Comparison of ENCODE assay signal across 24 mouse cellular contexts in the genomic region with DNA sequence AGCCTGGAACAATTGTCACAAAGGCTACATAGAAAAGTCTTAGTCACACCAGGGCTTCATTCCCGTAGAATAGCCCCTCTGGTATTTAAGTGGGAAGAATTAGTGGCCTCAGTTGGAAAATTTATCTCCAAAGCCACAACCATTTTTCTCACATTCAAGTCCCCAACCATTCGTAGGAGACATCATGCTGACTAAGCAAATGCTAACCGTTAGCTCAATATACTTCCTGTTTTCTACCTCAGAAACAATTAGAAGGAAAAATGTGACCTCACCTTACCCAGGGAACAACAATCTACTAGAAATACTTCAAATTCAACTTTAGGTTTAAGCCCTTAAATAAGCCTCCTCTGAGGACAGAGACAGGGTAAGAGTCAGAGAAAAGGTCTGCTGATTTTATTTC.
"Had no signal": no experiment of that assay in that cellular context is flagged by ENCODE, and none has a peak within 500 bp of the region (broad histone marks: within the 10 kb centered on the region; RNA-seq: fewer than 3 reads in every experiment).

No protein-coding gene starts in this region.

- H3K4me2 ChIP-seq: heart, embryonic 12.5 days; hindbrain, embryonic 13.5 days; hindbrain, embryonic 15.5 days; limb, embryonic 12.5 days; liver, embryonic 13.5 days; liver, embryonic 15.5 days had no signal

- H3K4me3 ChIP-seq: heart, adult 2 months; heart, embryonic 10.5 days; heart, embryonic 12.5 days; hindbrain, embryonic 13.5 days; hindbrain, embryonic 15.5 days; limb, embryonic 10.5 days; limb, embryonic 12.5 days; liver, embryonic 13.5 days; liver, embryonic 15.5 days had no signal

- DNase-seq: gastrocnemius, postnatal 14 days; gastrocnemius, postnatal 36 days; heart, adult 11 months; heart, adult 2 months; heart, postnatal 10 days; heart, postnatal 4 days; kidney, adult 11 months; kidney, adult 2 months; kidney, adult 9 months; kidney, postnatal 14 days; kidney, postnatal 36 days; layer of hippocampus, adult 9-11 months; layer of hippocampus, postnatal 36 days; liver, embryonic 13.5 days; liver, postnatal 0 days had no signal

- H3K27ac ChIP-seq: heart, adult 2 months; heart, embryonic 10.5 days; hindbrain, embryonic 13.5 days; hindbrain, embryonic 15.5 days; hindbrain, postnatal 0 days; limb, embryonic 10.5 days; limb, embryonic 12.5 days; liver, embryonic 13.5 days; liver, embryonic 15.5 days had no signal

- H3K4me1 ChIP-seq: liver, embryonic 13.5 days; liver, embryonic 15.5 days had no signal

- H3K36me3 ChIP-seq: heart, embryonic 10.5 days; heart, embryonic 12.5 days; hindbrain, embryonic 15.5 days; liver, embryonic 13.5 days; liver, embryonic 15.5 days had no signal

- H3K27me3 ChIP-seq: heart, embryonic 12.5 days; hindbrain, embryonic 13.5 days; hindbrain, embryonic 15.5 days; limb, embryonic 12.5 days; liver, embryonic 13.5 days; liver, embryonic 15.5 days had no signal

- H3K9me3 ChIP-seq: heart, embryonic 10.5 days; heart, embryonic 12.5 days; hindbrain, embryonic 13.5 days; hindbrain, embryonic 15.5 days; limb, embryonic 10.5 days; limb, embryonic 12.5 days; liver, embryonic 13.5 days; liver, embryonic 15.5 days had no signal

- ATAC-seq: hindbrain, postnatal 0 days; intestine, embryonic 16.5 days; liver, postnatal 0 days had no signal

- H3K9ac ChIP-seq: heart, embryonic 12.5 days; hindbrain, embryonic 13.5 days; hindbrain, embryonic 15.5 days; limb, embryonic 12.5 days; liver, embryonic 13.5 days; liver, embryonic 15.5 days; liver, postnatal 0 days had no signal
